Mouse (Mus musculus) embryonic facial prominence, embryonic 14.5 days (tissue): ENCODE measurements at regions not wholly inside any gene's neighbourhood (a gene's known extent, or its start where the extent isn't known, plus 50 kb on each side); places are given as distances from the start of the nearest gene placed in this dataset.

Source experiments
- ATAC-seq: fragments of 200-750 bp; cut with Nextera tagmentation; 2 replicates; pipeline ENCODE4 v1.8.0; 2017; ENCODE audit warnings: low read depth, moderate number of reproducible peaks, moderate TSS enrichment
- DNase-seq: peaks from one replicate; pipeline ENCODE4 v3.0.0-alpha.2; 2015; ENCODE audit warnings: low spot score
- H3K27ac ChIP-seq: fragments of 300-500 bp; sonication (generic); replicated peaks from 2 replicates; pipeline ENCODE4 v1.5.1; 2014; ENCODE audit warnings: low read depth, mild to moderate bottlenecking, low read length, moderate library complexity
- H3K27me3 ChIP-seq: fragments of 300-500 bp; sonication (generic); replicated peaks from 2 replicates; pipeline ENCODE4 v1.6.1; 2014; ENCODE audit warnings: low read length; ENCODE audit not compliant: control insufficient read depth, insufficient read depth
- H3K36me3 ChIP-seq: fragments of 300-500 bp; sonication (generic); 2 replicates; pipeline ENCODE4 v1.6.1; 2014; ENCODE audit warnings: low read length, mixed read lengths; ENCODE audit not compliant: control insufficient read depth, insufficient read depth
- H3K4me1 ChIP-seq: fragments of 300-500 bp; sonication (generic); 2 replicates; pipeline ENCODE4 v1.6.1; 2014; ENCODE audit warnings: antibody characterized with exemption, low read length; ENCODE audit not compliant: control insufficient read depth, insufficient read depth
- H3K4me2 ChIP-seq: fragments of 300-500 bp; sonication (generic); 2 replicates; pipeline ENCODE4 v1.6.1; 2014; ENCODE audit warnings: low read depth, mild to moderate bottlenecking, low read length, moderate library complexity, mixed read lengths
- H3K4me3 ChIP-seq: fragments of 300-500 bp; sonication (generic); 2 replicates; pipeline ENCODE4 v1.5.1; 2014; ENCODE audit warnings: low read depth, mild to moderate bottlenecking, low read length
- H3K9ac ChIP-seq: fragments of 300-500 bp; sonication (generic); 2 replicates; pipeline ENCODE4 v1.6.1; 2014; ENCODE audit warnings: low read depth, mild to moderate bottlenecking, low read length, moderate library complexity, mixed read lengths
- H3K9me3 ChIP-seq: fragments of 300-500 bp; sonication (generic); 2 replicates; pipeline ENCODE4 v1.6.1; 2016; ENCODE audit warnings: low read length; ENCODE audit not compliant: control insufficient read depth
- WGBS: fragments of 180-500 bp; shearing (Covaris S2); extraction: QIAGEN DNeasy Blood & Tissue Kit; methylation state at CpG from one replicate; pipeline ENCODE4 v1.1.7; 2014; 5-methylcytosine and 5-hydroxymethylcytosine counted together

GRCm38 (mm10) chr16:24042216-24042615 lies 53.6 kb upstream of the Bcl6 start:
- no peak for ATAC-seq
- H3K36me3 ChIP-seq, result no peaks in the 10 kb centered on the region
- whole genome bisulfite sequencing, result 80% methylated on average over 2 of the region's 2 CpGs
- H3K4me1 ChIP-seq, result no peaks in the 10 kb centered on the region
- H3K27ac ChIP-seq, result no peak overlapping the region
- H3K9me3 ChIP-seq, result no peaks in the 10 kb centered on the region
- H3K9ac ChIP-seq, result no peak overlapping the region
- no peak for DNase-seq
- H3K4me3 ChIP-seq, result no peak overlapping the region
- no peak overlapping the region for H3K4me2 ChIP-seq
- no peaks in the 10 kb centered on the region for H3K27me3 ChIP-seq

GRCm38 (mm10) chr16:24041403-24041802 lies 52.8 kb upstream of the Bcl6 start:
- Histone ChIP-seq H3K4me3 (no peak overlapping the region), H3K27ac (no peak overlapping the region), H3K4me1 (no peaks in the 10 kb centered on the region), H3K4me2 (no peak overlapping the region), H3K9ac (no peak overlapping the region), H3K36me3 (no peaks in the 10 kb centered on the region), H3K9me3 (no peaks in the 10 kb centered on the region), H3K27me3 (no peaks in the 10 kb centered on the region)
- no peak for ATAC-seq
- no peak for DNase-seq
- 79% methylated on average over 2 of the region's 2 CpGs for WGBS

- no peak overlapping the region for H3K27ac ChIP-seq
- H3K4me1 ChIP-seq, result no peaks in the 10 kb centered on the region
- no peak overlapping the region for H3K4me3 ChIP-seq
- H3K9me3 ChIP-seq, result no peaks in the 10 kb centered on the region
- no peaks in the 10 kb centered on the region for H3K27me3 ChIP-seq
- H3K4me2 ChIP-seq, result no peak overlapping the region
- DNase-seq (no peak), ATAC-seq (no peak)
- WGBS, result 93% methylated on average over 4 of the region's 4 CpGs
- no peak overlapping the region for H3K9ac ChIP-seq
- no peaks in the 10 kb centered on the region for H3K36me3 ChIP-seq
These were observed 51.1 kb upstream of the Bcl6 start for GRCm38 (mm10) chr16:24039765-24040164.
